Mouse (Mus musculus) adrenal gland, adult 10 weeks (tissue): Measurements from ENCODE around the gene Tmem54. TPM values are rescaled to one million over a fixed set of nuclear protein-coding genes. Genes with fewer than 3 reads are reported as not detected.

Experiments
- polyA plus RNA-seq: library from polyadenylated mRNA; stranded (reverse); fragments of 350-450 nt; fragmentation: Illumina TruSeq; extraction: RNeasy Lipid Tissue Mini Kit (QIAGEN cat#74804); gene quantifications from one replicate; pipeline ENCODE4 v1.2.3, GENCODE M21; 2014; ENCODE audit warnings: low read depth, low replicate concordance

Tmem54 gene
- not detected for polyA plus RNA-seq

GRCm38 (mm10) chr4:129105356-129105755 lies at the start of gene Tmem54:
Gene Tmem54 (plus strand): TSS chr4:129105548.

GRCm38 (mm10) chr4:129058207-129059092 lies 46.9 kb upstream of the Tmem54 start, which contains the start of gene Rnf19b:
Gene Rnf19b (plus strand): TSS chr4:129058271.

GRCm38 (mm10) chr4:129121569-129122086 lies 16.3 kb downstream of the Tmem54 start, which contains the start of gene Hpca:
Gene Hpca (minus strand): TSS chr4:129122036.

GRCm38 (mm10) chr4:129136579-129137391 lies 31.4 kb downstream of the Tmem54 start, which contains the start of gene Fndc5:
Gene Fndc5 (plus strand): TSS chr4:129136999.

Other genes starting within 250 kb of the Tmem54 start
- 4.0 TPM for gene Trim62, start 222.0 kb upstream of the Tmem54 start, polyA plus RNA-seq
- gene Azin2, start 143.1 kb upstream of the Tmem54 start, polyA plus RNA-seq = 1.9 TPM
- 36.0 TPM for gene Ak2, start 113.6 kb upstream of the Tmem54 start, polyA plus RNA-seq
- gene Rnf19b, start 47.3 kb upstream of the Tmem54 start, polyA plus RNA-seq = 7.5 TPM
- 0.76 TPM for gene Hpca, start 16.5 kb downstream of the Tmem54 start, polyA plus RNA-seq
- gene Fndc5, start 31.5 kb downstream of the Tmem54 start, polyA plus RNA-seq = 2.0 TPM
- 55.9 TPM for gene S100pbp, start 84.2 kb downstream of the Tmem54 start, polyA plus RNA-seq
- gene Yars, start 84.2 kb downstream of the Tmem54 start, polyA plus RNA-seq = 11.2 TPM
- gene C77080, start 155.9 kb downstream of the Tmem54 start, polyA plus RNA-seq = 0.76 TPM
- gene Sync, start 182.1 kb downstream of the Tmem54 start, polyA plus RNA-seq = not detected
- 217 TPM for gene Rbbp4, start 229.8 kb downstream of the Tmem54 start, polyA plus RNA-seq
- gene Zbtb8os, start 230.1 kb downstream of the Tmem54 start, polyA plus RNA-seq = 174 TPM